Mouse (Mus musculus): ENCODE measurements around the gene Spag8.
A peak's percentile ranks its signal among the peaks of the same experiment; 100 is the strongest.

Gene Spag8

DNA sequence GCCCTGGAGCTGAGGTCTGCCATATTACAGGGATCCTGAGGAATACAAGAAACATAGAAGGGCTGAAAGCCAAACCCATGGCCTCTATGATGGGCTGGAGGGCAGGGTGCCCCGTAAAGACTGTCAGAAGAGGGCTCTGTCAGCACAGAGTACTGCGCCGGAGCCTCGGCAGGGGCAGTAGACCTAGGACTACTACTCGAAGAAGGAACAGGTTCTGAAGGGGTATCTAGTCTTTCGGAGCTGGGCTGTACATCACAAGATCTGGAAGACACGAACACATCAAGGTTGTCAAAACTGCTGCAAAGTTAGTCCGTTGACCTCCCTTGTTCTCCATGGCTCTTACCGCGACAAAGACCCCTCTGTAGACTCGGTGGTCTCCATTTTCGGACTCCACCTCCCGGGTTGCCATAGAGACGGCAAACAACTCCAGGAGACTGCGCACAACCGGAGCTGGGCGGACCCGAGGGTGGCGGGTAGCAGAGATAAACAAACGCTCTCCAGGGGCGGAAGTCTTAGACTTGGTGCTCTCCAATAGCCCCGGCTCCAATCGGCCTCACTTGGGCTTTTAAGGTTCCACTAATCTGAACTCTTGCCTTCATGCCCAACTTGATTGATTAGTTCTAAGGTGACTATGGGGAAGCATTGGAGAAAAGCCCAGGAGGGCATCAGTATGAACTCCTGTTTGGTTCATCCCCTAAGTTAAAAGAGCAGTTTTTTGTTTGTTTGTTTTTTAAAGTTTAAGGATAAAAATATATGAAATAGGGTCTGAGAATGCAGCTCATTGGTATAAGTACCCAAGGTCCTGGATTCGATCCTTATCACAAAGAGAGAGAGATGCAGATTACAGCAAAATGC, at the start of gene Spag8:
Spag8 (minus strand) TSS at position 434 of the 855 bp plus-strand sequence.
- peak; percentile 88 for DNase-seq

DNA sequence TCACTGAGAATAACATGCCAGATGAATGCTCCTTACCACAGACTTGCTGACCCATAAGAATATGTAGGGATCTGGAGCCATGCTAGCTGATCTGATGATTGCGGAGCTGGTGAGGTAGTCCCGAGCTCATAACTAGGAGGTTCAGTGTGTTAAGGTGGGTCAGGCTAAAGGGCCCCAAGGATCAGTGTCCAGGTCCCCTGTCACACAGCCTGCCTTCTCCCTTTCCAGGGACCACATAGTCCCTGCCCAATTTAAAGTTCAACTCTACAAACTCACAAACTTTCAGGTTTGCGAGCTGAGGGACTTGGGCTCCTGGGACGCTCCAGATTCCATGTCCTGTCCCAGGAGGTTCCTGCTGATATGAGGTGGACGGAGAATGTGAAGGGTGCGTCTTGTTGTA, 47.3 kb upstream of the Spag8 start, which contains the start of gene Olfr70:
Olfr70 (minus strand) TSS at position 101 of the 400 bp plus-strand sequence.
- no peak for DNase-seq

DNA sequence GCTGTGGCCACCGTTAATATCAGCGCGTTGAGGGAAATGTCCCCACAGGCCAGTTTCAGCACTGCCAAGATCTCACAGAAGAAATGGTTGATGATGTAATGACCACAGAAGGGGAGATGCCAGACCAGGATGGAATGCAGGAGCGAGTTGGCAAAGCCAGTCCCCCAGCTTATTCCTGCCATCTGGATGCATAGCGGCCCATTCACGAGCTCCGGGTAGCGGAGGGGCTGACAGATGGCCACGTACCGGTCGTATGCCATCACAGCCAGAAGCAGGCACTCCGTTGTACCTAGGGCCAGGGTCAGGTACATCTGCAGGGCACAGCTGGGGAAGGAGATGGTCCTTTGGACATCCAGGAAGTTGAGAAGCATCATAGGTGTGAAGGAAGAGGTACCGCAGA, 43.2 kb upstream of the Spag8 start:
- DNase-seq: no peak

DNA sequence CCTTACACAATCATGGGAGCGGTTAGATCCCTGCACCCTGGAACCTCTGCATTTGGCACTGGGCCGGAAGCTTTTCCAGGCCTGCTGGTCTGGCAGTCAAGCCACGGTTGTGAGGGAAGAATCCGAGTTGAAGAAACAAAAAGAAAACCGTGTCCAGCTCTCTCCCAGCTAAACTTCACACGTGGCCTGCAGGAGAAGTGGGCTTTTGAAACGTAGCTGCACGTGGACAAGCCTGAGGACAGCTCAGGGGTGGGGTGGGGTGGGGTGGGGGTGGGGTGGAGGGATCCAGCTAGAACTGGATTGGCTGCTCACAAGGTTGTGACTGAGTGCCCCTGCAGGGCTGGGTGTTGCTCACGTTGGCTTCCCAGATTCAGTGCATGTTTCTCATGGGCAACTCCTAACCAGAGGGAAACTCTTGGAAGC, 41.9 kb upstream of the Spag8 start:
- peak; percentile 66 for DNase-seq

DNA sequence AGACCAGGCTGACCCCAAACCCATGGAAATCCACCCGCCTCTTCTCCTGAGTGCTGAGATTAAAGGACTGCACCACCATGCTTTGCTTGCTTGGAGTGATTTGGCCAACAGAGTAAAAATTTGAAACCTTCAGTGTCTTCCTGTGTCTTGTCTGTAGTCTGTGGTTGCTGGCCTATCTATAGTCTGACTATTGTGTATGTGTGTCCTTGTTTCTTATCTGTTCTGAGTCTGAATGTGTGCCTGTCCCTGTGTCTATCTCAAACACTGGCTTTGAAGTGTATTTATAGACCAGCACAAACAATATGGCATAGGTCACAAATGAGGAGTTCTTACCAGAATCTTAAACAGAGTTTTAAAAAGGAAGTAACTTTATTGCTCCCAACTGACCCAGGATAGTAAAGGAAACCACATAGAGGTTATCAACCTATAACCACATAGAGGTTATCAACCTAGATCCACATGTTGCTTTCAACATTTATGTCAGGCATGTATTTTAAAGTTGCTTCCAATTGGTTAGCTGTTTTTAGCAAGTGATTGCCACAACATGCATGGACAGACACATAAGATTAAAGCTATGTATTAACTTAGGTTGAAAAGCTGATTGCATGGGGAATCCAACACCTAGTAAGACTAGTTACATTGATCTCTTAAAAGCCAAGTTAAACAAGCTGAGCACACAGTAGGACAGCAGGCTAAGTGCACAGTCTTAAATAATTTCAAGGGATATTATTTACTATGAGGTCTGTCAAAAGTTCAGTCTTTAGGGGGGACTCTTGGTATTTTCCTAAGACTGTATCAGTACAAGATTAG, 41.2 kb upstream of the Spag8 start:
- DNase-seq: no peak

DNA sequence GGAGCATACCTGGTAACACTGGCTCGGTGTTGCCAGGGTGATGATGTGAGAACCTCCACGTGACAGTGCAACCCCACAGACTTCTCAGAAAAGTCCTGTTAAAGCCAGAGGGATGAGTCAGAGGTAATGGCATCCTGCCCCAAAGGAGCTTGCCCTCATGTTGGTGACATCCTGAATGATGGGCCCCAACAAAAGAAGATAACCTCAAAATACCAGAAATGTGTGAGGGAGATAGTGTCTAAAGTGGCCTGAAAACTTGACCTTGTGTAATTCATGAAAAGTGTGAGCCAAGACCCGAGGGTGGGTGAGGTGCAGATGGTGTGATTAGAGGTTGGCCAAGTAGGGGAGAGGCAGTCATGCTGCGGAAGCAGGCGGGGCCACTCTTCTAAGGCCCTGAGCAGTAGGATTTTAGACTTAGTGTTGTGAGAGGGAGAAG, 40.4 kb upstream of the Spag8 start:
- peak; percentile 58 for DNase-seq

DNA sequence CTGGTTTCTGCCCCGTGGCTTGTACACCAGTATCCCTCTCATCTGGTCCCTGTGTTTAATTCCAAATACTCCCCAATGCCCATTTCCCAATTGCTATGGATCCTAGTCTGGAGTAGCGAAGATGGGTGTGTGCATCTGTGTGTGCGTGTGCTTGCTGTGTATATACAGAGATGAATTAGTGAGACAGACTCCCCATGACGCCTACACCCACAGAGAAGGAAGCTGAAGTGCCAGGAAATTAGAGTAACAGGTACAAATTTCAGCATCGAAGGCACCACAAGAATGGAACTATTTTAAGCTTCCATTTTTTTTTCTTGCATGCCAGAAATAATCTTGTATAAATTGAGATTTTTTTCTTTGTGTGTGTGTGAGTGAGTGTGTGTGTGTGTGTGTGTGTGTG, 37.6 kb upstream of the Spag8 start:
- no peak for DNase-seq

DNA sequence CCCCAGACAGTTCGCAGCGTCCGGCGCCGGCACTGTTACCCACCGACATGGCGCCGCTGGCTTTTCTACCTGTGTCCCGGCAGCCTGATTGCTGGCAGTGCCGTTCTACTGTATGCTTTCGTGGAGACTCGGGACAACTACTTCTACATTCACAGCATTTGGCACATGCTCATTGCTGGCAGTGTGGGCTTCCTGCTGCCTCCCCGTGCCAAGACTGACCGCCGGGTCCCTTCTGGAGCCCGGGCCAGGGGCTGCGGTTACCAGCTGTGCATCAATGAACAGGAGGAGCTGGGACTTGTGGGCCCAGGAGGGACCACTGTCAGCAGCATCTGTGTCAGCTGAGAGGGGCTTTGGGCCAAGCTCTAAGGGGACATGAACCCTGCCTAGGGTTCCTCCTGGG, 36.6 kb upstream of the Spag8 start:
- DNase-seq: no peak

DNA sequence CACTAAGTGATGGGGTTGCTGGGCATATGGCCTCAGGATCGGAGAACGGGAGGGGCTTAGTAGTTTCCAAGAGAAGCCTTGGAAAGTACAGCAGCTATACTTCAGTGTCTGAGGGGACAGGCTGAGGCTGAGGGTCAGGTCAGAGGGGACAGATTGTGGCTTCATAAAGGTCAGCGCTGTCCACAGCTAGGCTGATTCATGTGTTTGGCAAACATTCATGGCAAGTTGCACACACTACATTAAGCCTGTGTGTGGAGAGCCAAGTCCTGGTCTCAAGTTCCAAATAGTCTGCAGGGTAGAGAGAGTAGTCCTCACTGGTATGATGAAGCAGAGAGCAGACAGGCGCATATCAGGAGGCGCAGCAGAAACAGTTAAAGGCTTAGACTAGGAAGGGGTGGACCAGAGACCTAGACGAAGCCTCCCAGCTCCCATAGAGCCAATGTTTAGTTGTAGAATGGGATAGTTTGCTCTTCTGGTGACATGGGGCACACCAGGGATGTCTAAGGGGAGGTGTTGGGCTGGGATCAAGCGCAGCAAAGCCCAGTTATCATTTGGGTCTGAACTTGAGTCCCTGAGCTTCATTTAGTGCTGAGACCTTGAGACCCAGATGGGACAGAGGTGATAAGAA, 26.1 kb upstream of the Spag8 start:
- peak; percentile 38 for DNase-seq

DNA sequence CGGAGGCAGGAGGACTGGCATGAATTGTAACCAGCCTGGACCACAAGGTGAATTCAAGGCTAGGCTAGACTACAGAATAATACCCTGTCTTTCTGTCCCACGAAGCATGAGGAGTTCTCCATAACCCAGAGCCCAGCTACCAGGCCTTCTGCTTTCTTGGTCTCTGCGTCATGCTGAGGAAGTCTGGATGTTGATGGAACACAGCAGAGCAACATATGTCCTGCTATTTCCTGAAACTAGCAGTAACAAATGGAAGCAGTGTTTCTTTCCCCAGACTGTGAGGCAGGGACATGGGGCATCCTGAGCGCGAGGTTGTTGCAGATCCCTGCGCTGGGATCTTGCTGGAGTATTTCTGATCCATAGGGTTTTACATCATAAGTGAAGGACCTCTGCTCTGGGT, 25.1 kb upstream of the Spag8 start:
- DNase-seq: no peak

DNA sequence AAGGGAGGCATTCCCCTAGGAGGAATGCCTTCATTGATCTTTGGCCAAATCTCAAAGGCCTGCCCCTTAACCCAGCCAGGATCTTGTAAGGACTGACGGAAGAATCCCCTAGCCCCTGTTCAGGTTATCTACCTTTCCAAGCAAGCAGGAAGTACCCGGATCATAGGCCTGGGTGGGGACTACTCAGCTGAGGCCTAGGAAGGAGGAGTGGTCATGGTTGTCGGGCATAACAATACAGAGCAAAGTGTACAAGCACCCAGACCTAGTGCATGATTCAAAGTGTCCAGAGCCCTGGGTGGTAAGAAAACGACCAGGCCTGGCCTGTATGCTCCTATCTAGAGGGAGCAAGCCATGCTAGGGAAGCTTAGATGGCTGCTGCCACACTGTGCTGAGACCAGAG, 22.2 kb upstream of the Spag8 start:
- no peak for DNase-seq

DNA sequence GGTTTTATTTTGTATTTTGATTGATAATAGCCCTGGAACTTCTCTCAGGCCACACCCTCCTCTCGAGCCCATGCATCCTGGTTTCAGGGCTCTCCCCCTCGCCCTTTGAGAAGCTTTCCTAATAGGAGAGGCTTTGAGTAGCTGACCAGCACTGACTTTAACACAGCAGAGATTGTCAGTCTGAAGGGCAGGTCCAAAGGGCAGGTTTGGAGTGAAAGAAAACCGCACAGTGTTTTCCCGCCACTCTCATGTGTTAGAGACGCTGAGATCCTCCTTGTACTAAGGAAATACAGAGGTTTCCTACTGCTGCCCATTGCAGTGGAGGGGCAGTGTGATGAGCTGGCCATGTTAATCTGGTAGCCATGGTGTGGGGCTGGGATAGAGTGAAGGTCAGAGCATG, 21.6 kb upstream of the Spag8 start:
- DNase-seq: no peak

DNA sequence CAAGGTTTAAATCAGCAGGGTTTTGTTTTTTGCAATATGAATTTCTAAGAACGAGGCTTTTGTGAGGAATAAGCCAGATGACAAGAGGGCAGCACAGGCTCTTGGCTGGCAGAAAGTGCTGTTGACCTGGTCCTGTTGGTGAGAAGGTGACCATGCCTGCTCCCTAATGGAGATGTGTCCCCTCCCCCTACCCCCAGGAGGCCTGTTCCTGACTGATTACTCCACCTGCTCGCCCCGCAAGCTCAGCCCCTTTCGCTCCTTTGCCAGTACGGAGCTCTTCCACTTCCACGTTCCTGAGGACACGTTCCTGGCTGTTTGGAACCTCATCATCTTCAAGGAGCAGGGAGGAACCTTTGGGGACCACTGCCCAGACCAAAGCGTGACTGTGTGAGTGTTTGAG, 20.3 kb upstream of the Spag8 start:
- DNase-seq: no peak

DNA sequence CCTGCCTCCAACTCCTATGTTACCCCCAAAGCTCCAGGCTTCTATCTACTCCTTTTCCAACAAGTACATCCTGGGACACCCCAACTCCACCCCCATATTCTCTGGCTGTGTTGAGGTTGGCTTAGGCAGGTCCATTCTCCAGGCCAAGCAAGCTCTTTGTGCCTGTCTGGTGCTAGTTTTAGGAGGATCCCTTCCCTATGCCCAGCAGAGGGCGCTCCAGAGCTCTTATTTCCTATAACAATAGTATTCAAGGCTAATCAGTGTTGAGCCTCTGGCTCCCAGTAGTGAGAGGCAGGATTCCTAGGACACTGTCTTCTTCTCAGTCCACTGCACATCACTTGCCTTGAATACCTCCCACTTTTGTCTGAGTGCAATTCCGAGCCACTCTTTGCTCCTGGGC, 18.7 kb upstream of the Spag8 start:
- DNase-seq: peak; percentile 93

DNA sequence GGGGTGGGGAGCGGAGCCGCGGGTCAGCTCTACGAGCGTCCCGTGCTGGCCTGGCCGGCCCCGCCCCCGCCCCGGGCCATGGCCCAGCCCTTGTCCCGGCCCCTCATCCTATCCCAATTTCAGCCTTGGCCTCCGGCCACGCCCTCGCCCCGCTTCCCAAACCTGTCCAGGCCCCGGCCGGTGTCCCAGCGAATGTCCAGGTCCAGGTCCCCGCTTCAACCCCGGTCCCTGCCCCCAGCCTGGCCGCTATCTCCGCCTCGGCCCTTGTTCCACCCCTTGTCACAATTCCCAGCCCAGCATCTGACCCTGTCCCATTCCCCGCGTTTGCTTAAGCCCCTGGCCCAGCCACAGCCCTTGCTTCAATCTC, 16.0 kb upstream of the Spag8 start:
- DNase-seq: peak; percentile 85

DNA sequence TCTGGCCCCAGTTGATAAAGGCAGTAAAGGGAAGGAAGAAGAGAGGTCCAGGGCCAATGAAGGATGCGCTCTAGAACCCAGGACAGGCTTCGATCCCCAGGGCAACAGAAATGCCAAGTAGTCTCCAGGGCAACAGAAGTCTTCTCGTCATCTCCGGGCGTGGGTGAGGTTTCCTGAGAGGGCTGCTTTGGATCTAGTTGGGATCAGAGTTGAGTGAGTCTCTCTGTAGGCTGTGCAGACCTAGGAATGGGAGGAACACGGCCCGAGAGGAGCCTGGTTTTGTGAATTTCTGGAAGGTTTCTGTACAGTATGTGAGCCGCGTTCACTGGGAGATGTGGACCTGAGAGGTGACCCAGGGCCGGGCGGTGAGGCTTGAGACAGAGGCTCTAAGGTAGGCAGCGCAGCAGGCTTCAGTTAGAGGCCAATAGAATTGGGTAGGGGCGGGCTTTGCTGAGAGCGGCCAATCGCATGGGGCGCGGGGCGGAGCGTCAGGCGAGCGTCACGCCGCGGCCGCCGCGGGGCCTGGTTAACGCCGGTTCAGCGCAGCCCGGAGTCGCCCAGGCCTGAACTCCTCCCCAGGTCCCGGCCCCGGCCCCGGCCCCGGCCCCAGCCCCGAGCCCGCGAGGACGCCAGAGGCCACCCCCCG, 15.5 kb upstream of the Spag8 start, which contains the start of the genes Tmem8b and Fam221b:
Tmem8b (plus strand) TSS at position 190 of the 646 bp plus-strand sequence.
Fam221b (minus strand) TSS at position 364 of the 646 bp plus-strand sequence.
- DNase-seq: peak; percentile 94

DNA sequence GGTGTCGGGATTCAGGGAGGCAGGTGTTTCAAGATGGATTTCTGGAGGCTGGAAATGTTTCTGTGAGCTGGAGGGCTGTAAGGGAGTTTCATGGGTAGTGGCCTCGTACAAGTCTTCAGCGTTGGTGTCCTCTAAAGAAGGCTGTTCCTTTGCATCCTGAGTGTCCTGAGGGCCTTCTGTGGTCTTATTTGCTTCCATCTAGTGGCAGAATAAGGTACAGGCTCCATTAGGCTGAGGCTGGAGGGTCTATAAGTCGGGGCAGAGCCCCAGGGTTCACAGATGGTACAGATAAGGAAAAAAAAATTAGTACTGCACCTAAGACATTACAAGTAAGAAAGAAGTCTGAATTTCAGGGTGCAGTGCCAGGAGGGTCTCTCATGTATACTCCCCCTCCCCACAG, 13.0 kb upstream of the Spag8 start:
- DNase-seq: peak; percentile 45

DNA sequence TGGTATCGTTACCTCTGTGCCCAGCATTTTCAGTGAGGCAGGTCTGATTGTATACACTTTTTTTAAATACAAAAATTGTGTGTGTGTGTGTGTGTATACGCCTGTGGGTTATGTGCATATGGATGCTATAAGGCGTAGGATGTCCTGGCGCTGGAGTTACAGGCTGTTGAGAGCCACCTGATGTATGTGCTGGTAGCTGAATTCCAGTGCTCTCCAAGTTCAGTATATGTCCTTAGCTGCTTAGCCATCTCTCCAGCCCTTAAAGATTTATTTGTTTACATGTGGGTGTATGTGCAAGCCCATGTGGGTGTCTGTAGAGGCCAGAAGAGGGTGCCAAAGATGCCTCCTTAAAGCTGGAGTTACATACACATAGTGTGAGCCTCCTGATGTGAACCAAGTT, 3.8 kb upstream of the Spag8 start:
- no peak for DNase-seq

DNA sequence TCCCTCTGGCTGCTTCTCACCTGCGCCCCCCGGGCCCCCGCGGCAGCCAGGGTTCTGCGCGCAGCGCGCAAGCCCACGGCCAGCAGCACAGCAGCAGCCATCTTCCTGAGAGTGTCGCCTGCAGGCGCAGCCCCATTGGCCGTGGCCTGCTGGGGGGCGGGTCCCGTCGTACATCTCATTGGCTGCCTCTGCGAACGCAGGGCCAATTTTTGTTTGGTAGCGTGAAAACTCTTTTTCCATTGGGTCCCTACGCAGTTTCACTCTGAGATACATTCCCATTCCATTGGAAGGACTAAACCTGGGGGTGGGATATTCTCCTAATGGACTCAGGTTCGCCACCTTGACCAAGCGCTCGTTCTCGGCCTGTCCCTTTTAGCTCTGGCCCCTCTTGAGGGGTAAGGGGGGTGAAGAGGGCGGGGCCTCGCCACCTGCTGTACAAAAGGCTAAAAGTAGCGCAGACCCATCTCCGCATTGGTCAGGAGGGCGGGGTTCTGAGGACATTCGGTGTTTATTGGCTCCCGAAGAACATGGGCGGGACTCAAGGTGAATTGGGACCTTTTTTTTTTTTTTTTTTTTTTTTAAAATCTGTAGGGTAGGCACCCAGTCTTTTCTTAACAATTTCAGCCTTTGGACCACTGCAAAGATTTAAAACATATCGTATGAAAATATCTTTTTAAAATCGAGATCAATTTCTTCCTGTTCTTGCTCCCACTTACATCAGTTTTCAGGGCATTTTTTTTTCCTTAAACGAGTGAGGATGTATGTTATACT, 3.1 kb upstream of the Spag8 start, which contains the start of gene Hint2:
Hint2 (minus strand) TSS at position 128 of the 771 bp plus-strand sequence.
- DNase-seq: peak; percentile 97

DNA sequence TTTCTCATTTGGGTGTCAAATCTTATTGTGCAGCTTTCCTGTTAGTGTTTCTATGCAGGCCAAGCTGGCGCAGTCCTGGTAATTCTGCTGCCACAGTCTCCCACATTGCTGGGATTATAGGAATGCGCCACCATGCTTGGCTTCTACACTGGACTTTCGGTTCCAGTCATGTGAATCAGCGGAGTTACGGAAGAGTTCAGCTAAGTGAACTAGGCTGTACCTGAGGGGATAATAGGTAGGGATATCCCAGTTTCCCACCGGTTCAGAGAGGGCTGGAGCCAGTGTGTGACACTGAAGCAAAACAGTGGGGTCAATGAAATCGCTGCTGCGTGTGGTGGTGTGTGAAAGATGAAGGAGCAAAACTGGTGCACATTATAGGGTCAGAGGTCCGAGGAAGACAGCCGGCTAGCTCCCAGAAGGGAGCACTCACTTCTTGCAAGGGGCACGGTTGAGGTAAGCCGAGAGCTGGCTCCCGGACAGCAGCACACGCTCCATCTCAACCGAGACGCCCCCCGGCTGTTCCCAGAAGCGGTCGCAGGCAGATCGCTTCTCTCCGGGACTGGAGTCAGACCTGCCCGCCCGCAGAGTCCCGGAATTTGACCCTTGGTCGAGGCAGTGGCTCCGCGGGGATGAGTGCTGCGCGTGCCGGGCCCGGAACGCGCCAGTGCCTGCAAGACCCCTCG, 2.4 kb upstream of the Spag8 start:
- no peak for DNase-seq

DNA sequence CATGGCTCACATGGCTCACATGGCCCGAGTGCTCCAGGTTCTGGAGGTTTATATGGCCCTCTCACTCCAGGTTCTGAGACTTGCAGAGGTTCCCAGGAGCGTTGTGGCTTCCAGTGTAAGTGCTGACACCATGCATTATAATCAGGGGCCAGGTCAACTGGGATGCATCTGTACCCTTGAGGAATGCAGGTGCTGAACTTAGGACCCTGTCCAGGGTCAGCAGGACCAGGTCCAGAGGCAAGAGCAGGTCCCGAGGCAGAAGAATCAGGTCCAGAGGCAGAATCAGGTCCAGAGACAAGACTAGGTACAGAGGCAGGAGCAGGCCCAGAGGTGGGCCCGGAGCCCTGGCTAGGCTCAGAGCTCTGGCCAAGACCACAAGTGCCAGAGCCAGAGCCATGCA, 668 bp downstream of the Spag8 start:
- DNase-seq: no peak

Measured in lung, postnatal 10 days (tissue).